Mouse (Mus musculus): ENCODE results near the gene Setd7. TPM values are rescaled to one million over a fixed set of nuclear protein-coding genes. Genes with fewer than 3 reads are reported as not detected.

Setd7 gene
- polyA plus RNA-seq, 1 experiment from 2014 or later, result 2.5 TPM

- Histone ChIP-seq H3K4me2 (replicated peaks; ENCODE audit: low read depth, low read length) (no peak overlapping the region), H3K9me3 (ENCODE audit: low read length) (no peaks in the 10 kb centered on the region), H3K4me3 (ENCODE audit: low read length) (no peak overlapping the region), H3K27ac (ENCODE audit: low read length) (no peak overlapping the region), H3K36me3 (ENCODE audit: insufficient read depth, low read length) (0 out of 2 replicates have a peak, but pooled peaks cover 1% of the 10 kb centered on the region), H3K27me3 (ENCODE audit: insufficient read depth, low read length) (no peaks in the 10 kb centered on the region), H3K9ac (replicated peaks; ENCODE audit: low read length) (no peak overlapping the region), H3K4me1 (ENCODE audit: insufficient read depth, low read length) (no peaks in the 10 kb centered on the region; the same call in 1 of the 2 replicates)
- 80% methylated on average over 6 of the region's 6 CpGs for WGBS
- ATAC-seq (ENCODE audit: low FRiP score, low TSS enrichment), result no peak
These were observed 13.1 kb downstream of the Setd7 start for GRCm38 (mm10) chr3:51547577-51547976.

DNA sequence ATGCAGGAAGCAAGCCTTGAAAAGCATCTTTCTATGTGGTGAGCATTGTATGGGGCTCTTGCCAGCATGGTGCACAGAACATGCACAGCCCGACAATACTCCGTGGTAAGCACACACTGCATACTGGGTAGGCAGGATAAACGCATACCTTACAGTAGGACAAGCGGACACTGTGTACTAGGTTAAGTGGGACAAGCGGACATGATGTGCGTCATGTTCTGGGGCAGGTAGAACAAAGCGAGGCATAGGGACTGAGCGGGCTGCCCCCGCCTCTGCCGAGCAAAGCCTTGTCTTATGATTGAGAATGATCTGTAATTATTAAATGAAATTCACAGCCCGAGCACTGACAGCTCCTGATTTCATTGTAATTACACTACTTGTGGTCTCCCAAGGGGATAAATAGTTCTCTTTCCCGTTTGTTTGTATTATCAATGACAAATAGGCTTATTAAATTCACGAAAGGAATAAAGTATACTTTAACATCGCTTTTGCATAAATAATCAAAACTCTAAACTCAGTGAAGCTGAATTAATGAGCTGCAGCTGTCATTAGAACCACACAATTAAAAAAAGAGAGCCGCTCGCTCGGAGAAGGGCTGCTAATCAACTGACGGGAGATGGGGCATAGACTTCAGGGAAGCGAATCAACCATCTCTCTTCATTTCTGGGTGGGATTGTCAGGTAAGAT lies 16.1 kb downstream of the Setd7 start:
- no peaks in the 10 kb centered on the region for H3K4me1 ChIP-seq (ENCODE audit: insufficient read depth, low read length)
- H3K9ac ChIP-seq (replicated peaks; ENCODE audit: low read length), result no peak overlapping the region
- no peak overlapping the region for H3K4me2 ChIP-seq (replicated peaks; ENCODE audit: low read depth, low read length)
- no peaks in the 10 kb centered on the region for H3K9me3 ChIP-seq (ENCODE audit: low read length)
- no peak overlapping the region for H3K27ac ChIP-seq (ENCODE audit: low read length)
- no peaks in the 10 kb centered on the region for H3K27me3 ChIP-seq (ENCODE audit: insufficient read depth, low read length)
- no peak overlapping the region for H3K4me3 ChIP-seq (ENCODE audit: low read length)
- ATAC-seq (ENCODE audit: low FRiP score, low TSS enrichment), result no peak
- peaks cover 19% of the 10 kb centered on the region for H3K36me3 ChIP-seq (ENCODE audit: insufficient read depth, low read length)
- WGBS, result 89% methylated on average over 19 of the region's 19 CpGs

DNA sequence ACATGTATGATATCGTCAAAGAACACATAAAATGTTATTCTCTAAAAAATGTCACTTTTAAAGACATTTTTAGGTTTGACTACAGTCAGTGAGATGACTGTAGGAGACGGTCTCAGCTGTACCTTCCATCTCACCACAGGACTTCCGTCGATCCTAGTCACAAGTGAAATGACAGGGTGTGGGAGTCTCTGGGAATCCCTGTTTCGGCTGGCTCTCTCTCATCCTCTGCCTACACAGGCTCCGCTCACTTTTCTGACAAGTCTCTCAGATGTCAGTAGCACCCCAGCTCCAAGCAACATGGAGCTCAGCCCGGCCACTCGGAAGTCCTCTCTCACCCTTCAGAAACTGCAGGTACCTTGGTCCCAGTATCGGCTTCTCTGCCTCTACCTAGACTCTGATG lies 20.0 kb downstream of the Setd7 start:
- Histone ChIP-seq H3K4me3 (ENCODE audit: low read length) (no peak overlapping the region), H3K4me2 (replicated peaks; ENCODE audit: low read depth, low read length) (no peak overlapping the region), H3K4me1 (ENCODE audit: insufficient read depth, low read length) (no peaks in the 10 kb centered on the region), H3K27me3 (ENCODE audit: insufficient read depth, low read length) (no peaks in the 10 kb centered on the region), H3K27ac (ENCODE audit: low read length) (no peak overlapping the region), H3K9ac (replicated peaks; ENCODE audit: low read length) (no peak overlapping the region), H3K9me3 (ENCODE audit: low read length) (no peaks in the 10 kb centered on the region), H3K36me3 (ENCODE audit: insufficient read depth, low read length) (peaks cover 40% of the 10 kb centered on the region)
- WGBS, result 92% methylated on average over 9 of the region's 9 CpGs
- ATAC-seq (ENCODE audit: low FRiP score, low TSS enrichment), result no peak

DNA sequence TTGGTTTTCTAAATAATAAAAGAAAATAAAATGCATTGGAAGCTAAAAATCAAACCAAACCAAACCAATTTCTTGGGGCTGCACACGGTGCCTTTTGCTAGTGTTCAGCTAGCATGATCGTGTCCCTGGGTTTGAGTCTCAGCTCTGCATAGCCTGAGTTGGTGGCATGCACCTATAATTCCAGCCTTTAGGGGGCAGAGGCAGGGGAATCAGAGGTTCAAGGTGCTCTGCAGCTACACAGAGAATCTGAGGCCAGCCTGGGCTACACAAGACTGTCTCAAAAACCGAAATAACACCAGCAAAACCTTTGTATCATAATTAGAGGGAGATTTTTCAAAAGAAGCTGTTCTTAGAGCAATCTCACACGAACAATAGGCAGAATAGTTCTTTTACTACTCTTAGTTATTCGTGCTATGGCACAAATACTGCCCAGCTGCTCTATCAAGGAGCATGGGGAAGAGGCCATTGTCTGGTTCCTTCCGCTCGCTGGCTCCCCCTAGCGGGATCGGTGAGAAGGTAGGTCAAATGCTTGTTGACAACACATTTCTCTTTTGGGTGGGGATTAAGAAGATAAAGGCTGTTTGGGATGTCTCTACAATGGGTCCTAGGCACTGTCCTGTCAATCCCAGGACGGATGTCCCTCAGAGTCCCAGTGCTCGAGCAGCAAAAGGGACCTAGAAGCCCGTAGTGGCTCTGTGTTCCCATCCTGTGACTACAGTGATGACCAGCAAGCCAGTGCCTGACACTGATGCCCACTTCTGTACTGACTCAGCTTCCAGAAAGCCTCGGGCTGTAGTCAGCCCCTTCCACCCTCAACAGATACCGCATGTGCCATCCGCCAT lies 20.9 kb downstream of the Setd7 start:
- Histone ChIP-seq H3K9ac (replicated peaks; ENCODE audit: low read length) (no peak overlapping the region), H3K27me3 (ENCODE audit: insufficient read depth, low read length) (no peaks in the 10 kb centered on the region), H3K9me3 (ENCODE audit: low read length) (no peaks in the 10 kb centered on the region), H3K4me3 (ENCODE audit: low read length) (no peak overlapping the region), H3K4me2 (replicated peaks; ENCODE audit: low read depth, low read length) (no peak overlapping the region), H3K27ac (ENCODE audit: low read length) (no peak overlapping the region), H3K4me1 (ENCODE audit: insufficient read depth, low read length) (no peaks in the 10 kb centered on the region), H3K36me3 (ENCODE audit: insufficient read depth, low read length) (peaks cover 47% of the 10 kb centered on the region)
- peak; percentile 35; the same call in 1 of the 2 replicates for ATAC-seq (ENCODE audit: low FRiP score, low TSS enrichment)
- 57% methylated on average over 15 of the region's 15 CpGs for WGBS

DNA sequence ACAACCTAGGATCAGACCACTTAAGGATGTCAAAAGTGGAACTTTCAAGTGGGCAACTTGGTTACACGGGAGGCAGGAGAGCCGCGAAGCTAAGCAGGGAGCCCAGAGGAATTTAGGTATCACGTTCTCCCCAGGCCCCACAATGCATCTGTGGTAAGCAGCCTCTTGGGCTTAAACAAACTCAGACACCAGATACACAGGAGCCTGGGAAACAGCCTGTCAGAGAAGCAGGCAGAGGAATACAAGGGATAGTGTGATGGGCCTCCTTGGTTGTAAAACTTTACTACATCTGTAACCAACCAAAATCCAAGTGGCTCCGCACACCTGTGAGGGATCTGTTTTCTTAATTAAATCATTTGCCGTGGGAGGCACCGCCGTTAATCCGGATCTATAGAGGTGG lies 26.7 kb downstream of the Setd7 start:
- WGBS, result 42% methylated on average over 9 of the region's 9 CpGs
- Histone ChIP-seq H3K9me3 (ENCODE audit: low read length) (no peaks in the 10 kb centered on the region), H3K36me3 (ENCODE audit: insufficient read depth, low read length) (peaks cover 54% of the 10 kb centered on the region), H3K4me3 (ENCODE audit: low read length) (no peak overlapping the region), H3K27ac (ENCODE audit: low read length) (no peak overlapping the region; the same call in 1 of the 2 replicates), H3K4me2 (replicated peaks; ENCODE audit: low read depth, low read length) (no peak overlapping the region), H3K27me3 (ENCODE audit: insufficient read depth, low read length) (no peaks in the 10 kb centered on the region), H3K4me1 (ENCODE audit: insufficient read depth, low read length) (peaks cover 20% of the 10 kb centered on the region), H3K9ac (replicated peaks; ENCODE audit: low read length) (no peak overlapping the region)
- no peak; the same call in 1 of the 2 replicates for ATAC-seq (ENCODE audit: low FRiP score, low TSS enrichment)

DNA sequence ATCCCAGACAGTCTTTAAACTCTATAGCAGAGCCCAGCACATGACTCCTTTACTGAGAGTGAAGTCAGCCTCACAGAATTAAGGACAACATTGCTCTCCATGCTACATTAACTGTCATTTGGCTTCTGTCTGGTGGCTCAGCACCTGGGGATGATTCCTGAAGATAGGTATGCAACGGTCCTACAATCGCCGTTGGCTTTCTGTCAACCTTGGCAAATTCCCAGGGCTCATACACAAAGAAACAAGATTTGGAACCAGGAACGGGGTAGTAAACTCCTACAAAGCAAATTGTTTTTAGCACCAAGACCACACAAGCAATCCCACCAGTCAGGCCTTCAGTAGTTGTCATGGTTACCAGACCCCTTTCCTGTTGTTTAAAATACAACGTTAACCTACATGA lies 27.1 kb downstream of the Setd7 start:
- no peak overlapping the region for H3K4me2 ChIP-seq (replicated peaks; ENCODE audit: low read depth, low read length)
- ATAC-seq (ENCODE audit: low FRiP score, low TSS enrichment), result no peak
- no peaks in the 10 kb centered on the region for H3K27me3 ChIP-seq (ENCODE audit: insufficient read depth, low read length)
- H3K27ac ChIP-seq (ENCODE audit: low read length), result no peak overlapping the region; the same call in 1 of the 2 replicates
- H3K36me3 ChIP-seq (ENCODE audit: insufficient read depth, low read length), result peaks cover 55% of the 10 kb centered on the region
- peaks cover 20% of the 10 kb centered on the region for H3K4me1 ChIP-seq (ENCODE audit: insufficient read depth, low read length)
- H3K4me3 ChIP-seq (ENCODE audit: low read length), result no peak overlapping the region
- WGBS, result 50% methylated on average over 5 of the region's 5 CpGs
- no peaks in the 10 kb centered on the region for H3K9me3 ChIP-seq (ENCODE audit: low read length)
- H3K9ac ChIP-seq (replicated peaks; ENCODE audit: low read length), result no peak overlapping the region

DNA sequence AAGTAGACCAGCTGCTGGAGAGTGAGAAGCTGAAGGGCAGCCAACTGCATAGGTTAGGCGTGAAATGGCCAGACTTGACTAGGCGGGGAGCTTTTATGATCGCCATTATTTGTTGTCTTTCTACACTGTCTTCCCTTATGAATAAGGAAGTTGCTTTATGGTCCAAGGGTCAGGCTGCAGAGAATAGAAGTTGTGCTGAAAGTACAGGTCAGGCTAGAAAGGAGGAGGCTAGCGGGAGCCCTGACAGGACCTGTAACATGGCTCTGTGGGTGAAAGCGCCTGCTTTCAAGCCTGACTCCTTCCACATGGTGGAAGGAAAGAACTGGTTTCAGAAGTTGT lies 28.4 kb downstream of the Setd7 start:
- Histone ChIP-seq H3K4me3 (ENCODE audit: low read length) (no peak overlapping the region), H3K27me3 (ENCODE audit: insufficient read depth, low read length) (no peaks in the 10 kb centered on the region), H3K9me3 (ENCODE audit: low read length) (no peaks in the 10 kb centered on the region), H3K4me2 (replicated peaks; ENCODE audit: low read depth, low read length) (no peak overlapping the region), H3K36me3 (ENCODE audit: insufficient read depth, low read length) (peaks cover 49% of the 10 kb centered on the region), H3K27ac (ENCODE audit: low read length) (peak overlapping the region; percentile 76), H3K4me1 (ENCODE audit: insufficient read depth, low read length) (peaks cover 20% of the 10 kb centered on the region), H3K9ac (replicated peaks; ENCODE audit: low read length) (no peak overlapping the region)
- 35% methylated on average over 5 of the region's 5 CpGs for WGBS
- peak; percentile 90; the same call in 1 of the 2 replicates for ATAC-seq (ENCODE audit: low FRiP score, low TSS enrichment)

GRCm38 (mm10) chr3:51531473-51532281 lies 29.0 kb downstream of the Setd7 start:
- Histone ChIP-seq H3K27me3 (ENCODE audit: insufficient read depth, low read length) (no peaks in the 10 kb centered on the region), H3K4me1 (ENCODE audit: insufficient read depth, low read length) (peaks cover 20% of the 10 kb centered on the region), H3K4me3 (ENCODE audit: low read length) (no peak overlapping the region), H3K27ac (ENCODE audit: low read length) (peak overlapping the region; percentile 76), H3K9me3 (ENCODE audit: low read length) (no peaks in the 10 kb centered on the region), H3K4me2 (replicated peaks; ENCODE audit: low read depth, low read length) (peak overlapping the region; percentile 8; the same call in 1 of the 2 replicates), H3K36me3 (ENCODE audit: insufficient read depth, low read length) (peaks cover 55% of the 10 kb centered on the region), H3K9ac (replicated peaks; ENCODE audit: low read length) (no peak overlapping the region)
- 36% methylated on average over 13 of the region's 13 CpGs for WGBS
- ATAC-seq (ENCODE audit: low FRiP score, low TSS enrichment), result peak; percentile 58

DNA sequence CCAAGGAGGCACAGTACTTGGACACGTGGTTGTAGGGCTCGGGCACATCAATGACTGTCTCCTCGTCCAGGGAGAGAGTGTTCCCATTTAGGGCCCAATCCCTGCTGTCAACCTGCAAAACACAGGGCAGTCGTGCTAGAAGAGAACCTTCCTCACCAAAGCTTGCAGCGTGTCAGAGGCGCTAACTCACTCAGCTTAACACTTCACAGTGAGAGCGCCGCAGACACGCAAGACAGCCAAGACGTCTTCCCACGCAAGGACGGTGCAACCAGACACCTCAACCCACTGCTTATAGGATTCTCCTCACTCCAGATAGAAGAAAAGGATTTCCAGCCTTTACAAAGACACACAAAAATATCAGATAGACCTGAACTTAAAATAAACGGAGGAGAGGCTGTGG lies 33.8 kb downstream of the Setd7 start:
- ATAC-seq (ENCODE audit: low FRiP score, low TSS enrichment), result no peak
- H3K27me3 ChIP-seq (ENCODE audit: insufficient read depth, low read length), result no peaks in the 10 kb centered on the region
- H3K4me1 ChIP-seq (ENCODE audit: insufficient read depth, low read length), result peaks cover 5% of the 10 kb centered on the region
- no peak overlapping the region for H3K4me3 ChIP-seq (ENCODE audit: low read length)
- no peak overlapping the region for H3K27ac ChIP-seq (ENCODE audit: low read length)
- WGBS, result 84% methylated on average over 13 of the region's 13 CpGs
- peaks cover 58% of the 10 kb centered on the region for H3K36me3 ChIP-seq (ENCODE audit: insufficient read depth, low read length)
- H3K4me2 ChIP-seq (replicated peaks; ENCODE audit: low read depth, low read length), result no peak overlapping the region
- H3K9me3 ChIP-seq (ENCODE audit: low read length), result no peaks in the 10 kb centered on the region
- H3K9ac ChIP-seq (replicated peaks; ENCODE audit: low read length), result no peak overlapping the region

Data from kidney, embryonic 16.5 days (tissue).